Comparison of ENCODE assay signal across 9 mouse cellular contexts in genomic region chr4:151483299-151483976, GRCm38 (mm10).
DNase-seq lines count a peak whose midpoint lies in the region; ATAC-seq lines count a peak whose summit lies in the region.
"Had no signal": no experiment of that assay in that cellular context is flagged by ENCODE, and none has a peak within 500 bp of the region (broad histone marks: within the 10 kb centered on the region; RNA-seq: fewer than 3 reads in every experiment).

No protein-coding gene starts in this region.

- H3K9me3 ChIP-seq in neural tube, embryonic 11.5 days (ENCODE audit: control insufficient read depth, low read length) = no peaks in the 10 kb centered on the region
- H3K9me3 ChIP-seq: limb, embryonic 12.5 days had no signal

- no peak overlapping the region for H3K9ac ChIP-seq in neural tube, embryonic 11.5 days (ENCODE audit: low read length)
- H3K9ac ChIP-seq: limb, embryonic 12.5 days had no signal

- WGBS in neural tube, embryonic 11.5 days = 17% methylated on average over 21 of the region's 21 CpGs

- no peaks in the 10 kb centered on the region for H3K27me3 ChIP-seq in neural tube, embryonic 11.5 days (ENCODE audit: control insufficient read depth, insufficient read depth, low read length)

- H3K4me3 ChIP-seq in neural tube, embryonic 11.5 days (ENCODE audit: low read depth, low read length) = no peak overlapping the region
- H3K4me3 ChIP-seq: limb, embryonic 12.5 days had no signal

- H3K36me3 ChIP-seq in neural tube, embryonic 11.5 days (ENCODE audit: control insufficient read depth, insufficient read depth, low read length) = no peaks in the 10 kb centered on the region
- H3K36me3 ChIP-seq: limb, embryonic 12.5 days had no signal

- no peak overlapping the region for H3K4me2 ChIP-seq in neural tube, embryonic 11.5 days (ENCODE audit: low read depth)
- H3K4me2 ChIP-seq: limb, embryonic 12.5 days had no signal

- intact Hi-C loops in left cerebral cortex, postnatal 4 days (cut with DNase I) = loop anchor here (10.0 kb wide), 1 partner anchor 371 kb away; no protein-coding TSS in a partner anchor

- ATAC-seq in neural tube, embryonic 11.5 days (ENCODE audit: insufficient read depth, low FRiP score, low TSS enrichment) = no peak; the same call in 1 of the 2 replicates

- no peak overlapping the region for H3K27ac ChIP-seq in neural tube, embryonic 11.5 days (ENCODE audit: low read depth, low read length)
- H3K27ac ChIP-seq: limb, embryonic 12.5 days had no signal

- no peaks in the 10 kb centered on the region for H3K4me1 ChIP-seq in neural tube, embryonic 11.5 days (ENCODE audit: control insufficient read depth, insufficient read depth, low read length)
- H3K4me1 ChIP-seq: limb, embryonic 12.5 days had no signal

- peak; percentile 36 to 67 for DNase-seq in heart, adult 18-20 months
- no peak for DNase-seq in heart, adult 11 months
- DNase-seq in cerebellum, postnatal 14 days = peak; percentile 93
- peak; percentile 46 to 70 for DNase-seq in frontal cortex, postnatal 10 days (ENCODE audit: low spot score in 2 of 2)
- peak; percentile 12 to 52 for DNase-seq in kidney, adult 8-10 months
- DNase-seq in left cerebral cortex, postnatal 4 days = peak; percentile 88
- peak; percentile 80 for DNase-seq in neural tube, embryonic 11.5 days (ENCODE audit: low spot score)
- peak; percentile 14 for DNase-seq in thymus, postnatal 14 days
